Mouse (Mus musculus) liver, adult 2 months (tissue): ENCODE data around the gene Ormdl3. TPM values are rescaled to one million over a fixed set of nuclear protein-coding genes. Genes with fewer than 3 reads are reported as not detected.

ENCODE experiments used
- DNase-seq: peaks from one replicate; pipeline ENCODE4 v3.0.0-alpha.2; 2011; ENCODE audit warnings: low read depth, low spot score; ENCODE audit errors: extremely low read depth
- H3K27ac ChIP-seq: fragments of 200-500 bp; replicated peaks from 2 replicates; pipeline ENCODE4 v1.5.1; 2012; ENCODE audit warnings: low read depth, mild to moderate bottlenecking, control low read depth, inconsistent platforms, low read length; ENCODE audit not compliant: insufficient read depth
- H3K27me3 ChIP-seq: fragments of 200-500 bp; 2 replicates; pipeline ENCODE4 v1.6.1; 2012; ENCODE audit warnings: mild to moderate bottlenecking, moderate library complexity, low read length, inconsistent platforms; ENCODE audit not compliant: control insufficient read depth, insufficient read depth
- H3K36me3 ChIP-seq: fragments of 200-500 bp; 2 replicates; pipeline ENCODE4 v1.6.1; 2012; ENCODE audit warnings: low read length, inconsistent platforms; ENCODE audit not compliant: control insufficient read depth, insufficient read depth
- H3K4me1 ChIP-seq: fragments of 200-500 bp; 2 replicates; pipeline ENCODE4 v1.6.1; 2011; ENCODE audit warnings: low read length; ENCODE audit not compliant: control insufficient read depth, insufficient read depth
- H3K4me3 ChIP-seq: fragments of 200-500 bp; 2 replicates; pipeline ENCODE4 v1.5.1; 2011; ENCODE audit warnings: low read depth, mild to moderate bottlenecking, control low read depth, low read length, moderate library complexity; ENCODE audit not compliant: insufficient read depth
- H3K79me2 ChIP-seq: fragments of 200-500 bp; 2 replicates; pipeline ENCODE4 v1.6.1; 2012; ENCODE audit warnings: inconsistent platforms, mild to moderate bottlenecking, low read length, moderate library complexity; ENCODE audit not compliant: control insufficient read depth, insufficient read depth
- H3K9ac ChIP-seq: fragments of 200-500 bp; 2 replicates; pipeline ENCODE4 v1.6.1; 2012; ENCODE audit warnings: low read depth, mild to moderate bottlenecking, control low read depth, inconsistent platforms, low read length
- CTCF ChIP-seq: fragments of 200-500 bp; IDR thresholded peaks from 2 replicates; pipeline ENCODE4 v1.5.1; 2011; ENCODE audit warnings: low read depth, low read length, control low read depth
- POLR2A ChIP-seq: fragments of 200-500 bp; IDR thresholded peaks from 2 replicates; pipeline ENCODE4 v1.6.1; 2011; ENCODE audit warnings: low read length, control low read depth; ENCODE audit not compliant: insufficient read depth; ENCODE audit errors: extremely low read depth
- WGBS: fragments of 180-500 bp; shearing (Covaris S2); methylation state at CpG from one replicate; pipeline ENCODE4 v1.1.7; 2018; 5-methylcytosine and 5-hydroxymethylcytosine counted together
- polyA plus RNA-seq: library from polyadenylated mRNA; depleted of rRNA; stranded (reverse); fragments of >200 nt; gene quantifications from 2 replicates; pipeline ENCODE4 v1.2.3, GENCODE M21; 2012
- total RNA-seq: library from RNA; depleted of rRNA; stranded (reverse); fragments of >200 nt; gene quantifications from 2 replicates; pipeline ENCODE4 v1.2.3, GENCODE M21; 2014

Gene Ormdl3
- total and polyA plus RNA-seq, 2 experiments: 62.0 to 119 TPM

GRCm38 (mm10) chr11:98550311-98550974 lies 36.7 kb downstream of the Ormdl3 start:
- H3K9ac ChIP-seq: no peak overlapping the region
- H3K79me2 ChIP-seq: no peaks in the 10 kb centered on the region
- no peak for DNase-seq
- 18% methylated on average over 20 of the region's 20 CpGs for WGBS
- no peak overlapping the region for H3K27ac ChIP-seq
- TF ChIP-seq POLR2A (no peak), CTCF (no peak)
- H3K4me1 ChIP-seq: peaks cover 3% of the 10 kb centered on the region
- no peaks in the 10 kb centered on the region for H3K36me3 ChIP-seq
- H3K4me3 ChIP-seq: peak overlapping the region; percentile 73; the same call in 1 of the 2 replicates
- peaks cover 15% of the 10 kb centered on the region for H3K27me3 ChIP-seq

GRCm38 (mm10) chr11:98549363-98549762 lies 37.8 kb downstream of the Ormdl3 start:
- no peaks in the 10 kb centered on the region for H3K36me3 ChIP-seq
- no peak overlapping the region for H3K27ac ChIP-seq
- no peak for TF ChIP-seq POLR2A
- TF ChIP-seq CTCF: no peak
- H3K4me3 ChIP-seq: no peak overlapping the region
- no peak for DNase-seq
- WGBS: 68% methylated on average over 4 of the region's 4 CpGs
- no peaks in the 10 kb centered on the region for H3K79me2 ChIP-seq
- H3K27me3 ChIP-seq: peaks cover 16% of the 10 kb centered on the region
- H3K9ac ChIP-seq: no peak overlapping the region
- H3K4me1 ChIP-seq: peaks cover 3% of the 10 kb centered on the region

GRCm38 (mm10) chr11:98547308-98547693 lies 39.9 kb downstream of the Ormdl3 start:
- Histone ChIP-seq H3K27me3 (peaks cover 16% of the 10 kb centered on the region), H3K27ac (no peak overlapping the region), H3K79me2 (no peaks in the 10 kb centered on the region), H3K36me3 (no peaks in the 10 kb centered on the region), H3K4me3 (no peak overlapping the region), H3K4me1 (peaks cover 3% of the 10 kb centered on the region), H3K9ac (no peak overlapping the region)
- DNase-seq: no peak
- TF ChIP-seq CTCF (no peak), POLR2A (no peak)
- 47% methylated on average over 3 of the region's 3 CpGs for WGBS

- Histone ChIP-seq H3K27me3 (peaks cover 16% of the 10 kb centered on the region), H3K27ac (no peak overlapping the region), H3K4me1 (peaks cover 3% of the 10 kb centered on the region), H3K79me2 (no peaks in the 10 kb centered on the region), H3K4me3 (no peak overlapping the region), H3K36me3 (no peaks in the 10 kb centered on the region), H3K9ac (no peak overlapping the region)
- no peak for DNase-seq
- 40% methylated on average over 12 of the region's 12 CpGs for WGBS
- TF ChIP-seq CTCF (no peak), POLR2A (no peak)
Observed at GRCm38 (mm10) chr11:98546529-98547307, 40.5 kb downstream of the Ormdl3 start.

GRCm38 (mm10) chr11:98545711-98546231 lies 41.4 kb downstream of the Ormdl3 start, which contains the start of gene Ikzf3:
Gene Ikzf3, minus strand, starts transcription at chr11:98546031.
- peaks cover 16% of the 10 kb centered on the region for H3K27me3 ChIP-seq
- DNase-seq: no peak
- H3K4me1 ChIP-seq: peaks cover 3% of the 10 kb centered on the region
- no peaks in the 10 kb centered on the region for H3K79me2 ChIP-seq
- H3K36me3 ChIP-seq: no peaks in the 10 kb centered on the region
- H3K9ac ChIP-seq: peak within 1 kb of the TSS; percentile 60; the same call in 1 of the 2 replicates
- 3% methylated on average over 58 of the region's 58 CpGs for WGBS
- TF ChIP-seq CTCF (no peak), POLR2A (no peak)
- H3K4me3 ChIP-seq: peak within 1 kb of the TSS; percentile 33; the same call in 1 of the 2 replicates
- H3K27ac ChIP-seq: no peak within 1 kb of the TSS
